Mouse (Mus musculus) cerebellum, adult 18-20 months (tissue): Measurements from ENCODE around the gene Gm20388.
A peak's percentile ranks its signal among the peaks of the same experiment; 100 is the strongest.

Experiments
- DNase-seq, 2 experiments: peaks; one replicate each; pipeline ENCODE4 v3.0.0; 2021

Gene Gm20388

GRCm38 (mm10) chr8:120297000-120297399 lies 386.4 kb downstream of the Gm20388 start:
- no peak for DNase-seq

- DNase-seq, result no peak
These were observed 388.2 kb downstream of the Gm20388 start for GRCm38 (mm10) chr8:120298601-120299532.

- DNase-seq, result peak; percentile 80 to 88
These were observed 390.0 kb downstream of the Gm20388 start for GRCm38 (mm10) chr8:120300601-120301141.

- DNase-seq, result no peak
These were observed 392.5 kb downstream of the Gm20388 start for GRCm38 (mm10) chr8:120302941-120303675.

GRCm38 (mm10) chr8:120304097-120304496 lies 393.5 kb downstream of the Gm20388 start:
- no peak for DNase-seq

GRCm38 (mm10) chr8:120305800-120306385 lies 395.3 kb downstream of the Gm20388 start:
- DNase-seq, result no peak

GRCm38 (mm10) chr8:120307103-120307502 lies 396.5 kb downstream of the Gm20388 start:
- DNase-seq, result peak; percentile 45 to 48

GRCm38 (mm10) chr8:120307528-120307927 lies 396.9 kb downstream of the Gm20388 start:
- DNase-seq, result no peak

- peak; percentile 51 to 55 for DNase-seq
These were observed 397.5 kb downstream of the Gm20388 start for GRCm38 (mm10) chr8:120308131-120308530.

- DNase-seq, result peak; percentile 60 to 66
These were observed 397.9 kb downstream of the Gm20388 start for GRCm38 (mm10) chr8:120308553-120308952.

- peak; percentile 53 to 60 for DNase-seq
These were observed 398.7 kb downstream of the Gm20388 start for GRCm38 (mm10) chr8:120309326-120309725.

- DNase-seq, result no peak
These were observed 399.4 kb downstream of the Gm20388 start for GRCm38 (mm10) chr8:120310063-120310462.

- no peak for DNase-seq
These were observed 401.8 kb downstream of the Gm20388 start for GRCm38 (mm10) chr8:120312452-120312851.

- no peak for DNase-seq
These were observed 403.0 kb downstream of the Gm20388 start for GRCm38 (mm10) chr8:120313674-120314073.

- no peak for DNase-seq
These were observed 404.3 kb downstream of the Gm20388 start for GRCm38 (mm10) chr8:120314932-120315331.

GRCm38 (mm10) chr8:120315644-120316043 lies 405.0 kb downstream of the Gm20388 start:
- no peak for DNase-seq

GRCm38 (mm10) chr8:120316707-120317106 lies 406.1 kb downstream of the Gm20388 start:
- DNase-seq, result no peak

GRCm38 (mm10) chr8:120317118-120317824 lies 406.6 kb downstream of the Gm20388 start:
- DNase-seq, result no peak

GRCm38 (mm10) chr8:120318476-120318991 lies 407.9 kb downstream of the Gm20388 start:
- DNase-seq, result no peak

GRCm38 (mm10) chr8:120319449-120319848 lies 408.8 kb downstream of the Gm20388 start:
- DNase-seq, result peak; percentile 61 to 87

- no peak for DNase-seq
These were observed 409.5 kb downstream of the Gm20388 start for GRCm38 (mm10) chr8:120320146-120320545.

GRCm38 (mm10) chr8:120321724-120322123 lies 411.1 kb downstream of the Gm20388 start:
- no peak for DNase-seq
